Mouse (Mus musculus) liver, postnatal 0 days (tissue): ENCODE results near the gene Cwc25. TPM values are rescaled to one million over a fixed set of nuclear protein-coding genes. Genes with fewer than 3 reads are reported as not detected.

ENCODE experiments used
- ATAC-seq: fragments of 200-750 bp; cut with Nextera tagmentation; 2 replicates; pipeline ENCODE4 v1.8.0; 2017; ENCODE audit warnings: mild to moderate bottlenecking, moderate library complexity
- DNase-seq: peaks from one replicate; pipeline ENCODE4 v3.0.0-alpha.2; 2016
- H3K27ac ChIP-seq: fragments of 300-500 bp; sonication (generic); 2 replicates; pipeline ENCODE4 v1.5.1; 2014; ENCODE audit warnings: antibody characterized with exemption, moderate library complexity, mild to moderate bottlenecking, low read depth
- H3K27me3 ChIP-seq: fragments of 300-500 bp; sonication (generic); 2 replicates; pipeline ENCODE4 v1.6.1; 2014; ENCODE audit warnings: low read length, control low read depth, mixed read lengths; ENCODE audit not compliant: insufficient read depth
- H3K36me3 ChIP-seq: fragments of 300-500 bp; sonication (generic); replicated peaks from 2 replicates; pipeline ENCODE4 v1.6.1; 2014; ENCODE audit warnings: mild to moderate bottlenecking, control low read depth, low read length, moderate library complexity, mixed read lengths; ENCODE audit not compliant: insufficient read depth
- H3K4me1 ChIP-seq: fragments of 300-500 bp; sonication (generic); 2 replicates; pipeline ENCODE4 v1.6.1; 2014; ENCODE audit warnings: antibody characterized with exemption, mild to moderate bottlenecking, control low read depth; ENCODE audit not compliant: insufficient read depth
- H3K4me2 ChIP-seq: fragments of 300-500 bp; sonication (generic); 2 replicates; pipeline ENCODE4 v1.6.1; 2014; ENCODE audit warnings: low read depth, mild to moderate bottlenecking, low read length, moderate library complexity, mixed read lengths
- H3K4me3 ChIP-seq: fragments of 300-500 bp; sonication (generic); 2 replicates; pipeline ENCODE4 v1.5.1; 2014; ENCODE audit warnings: low read depth, low read length
- H3K9ac ChIP-seq: fragments of 300-500 bp; sonication (generic); replicated peaks from 2 replicates; pipeline ENCODE4 v1.6.1; 2014; ENCODE audit warnings: mild to moderate bottlenecking, moderate library complexity
- H3K9me3 ChIP-seq: fragments of 300-500 bp; sonication (generic); 2 replicates; pipeline ENCODE4 v1.6.1; 2016; ENCODE audit warnings: mild to moderate bottlenecking, control low read depth, low read length, mixed read lengths
- CTCF ChIP-seq: sonication (generic); IDR thresholded peaks from 2 replicates; pipeline ENCODE4 v1.5.1; 2016; ENCODE audit warnings: antibody characterized with exemption, low read depth
- EP300 ChIP-seq: IDR thresholded peaks from 2 replicates; pipeline ENCODE4 v1.6.1; 2016; ENCODE audit warnings: antibody characterized with exemption, low read depth, mild to moderate bottlenecking
- WGBS: fragments of 180-500 bp; shearing (Covaris S2); extraction: QIAGEN DNeasy Blood & Tissue Kit; methylation state at CpG from one replicate; pipeline ENCODE4 v1.1.7; 2014; ENCODE audit not compliant: insufficient replicate concordance; 5-methylcytosine and 5-hydroxymethylcytosine counted together
- microRNA-seq: library from miRNA; unstranded; fragments of <30 nt; microRNA quantifications from one replicate; pipeline ENCODE4, GENCODE M21; 2016
- polyA plus RNA-seq: library from polyadenylated mRNA; unstranded; fragments of >200 nt; fragmentation: Nextera tagmentation; extraction: Ambion mirVana; gene quantifications from 2 replicates; pipeline ENCODE4 v1.2.1, GENCODE M21; 2015

Cwc25 gene
- polyA plus RNA-seq, 1 experiment from 2014 or later, result 5.8 TPM

DNA sequence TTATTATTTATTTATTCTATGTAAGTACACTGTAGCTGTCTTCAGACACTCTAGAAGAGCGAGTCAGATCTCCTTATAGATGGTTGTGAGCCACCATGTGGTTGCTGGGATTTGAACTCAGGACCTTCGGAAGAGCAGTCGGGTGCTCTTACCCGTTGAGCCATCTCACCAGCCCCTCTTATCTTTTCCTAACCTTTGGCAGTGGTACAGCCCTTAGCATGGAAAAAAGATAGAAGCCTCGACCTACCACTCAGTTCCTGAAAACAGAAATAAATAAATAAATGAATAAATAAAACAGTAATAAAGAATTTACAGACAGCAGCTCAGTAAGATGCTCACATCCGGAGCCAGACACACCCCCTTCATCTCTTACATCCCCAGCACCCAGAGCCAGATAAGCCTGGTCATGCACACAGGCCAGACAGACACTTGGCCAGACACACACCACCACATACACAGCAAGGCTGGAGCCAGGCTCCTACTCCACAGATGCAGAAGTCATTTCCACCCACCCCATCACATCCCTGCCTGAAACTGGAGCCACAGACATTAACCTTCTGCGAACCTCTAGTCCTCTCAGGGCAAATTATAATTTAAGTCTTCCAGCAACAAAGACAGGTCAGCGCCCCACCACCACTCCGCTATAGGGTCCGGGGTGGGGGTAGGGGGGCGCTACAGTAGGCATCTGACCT, 69.0 kb downstream of the Cwc25 start:
- Histone ChIP-seq H3K4me3 (no peak overlapping the region), H3K36me3 (no peaks in the 10 kb centered on the region), H3K27me3 (peaks cover 38% of the 10 kb centered on the region), H3K27ac (no peak overlapping the region), H3K9me3 (no peaks in the 10 kb centered on the region), H3K4me1 (peaks cover 37% of the 10 kb centered on the region), H3K4me2 (peak overlapping the region; percentile 91), H3K9ac (no peak overlapping the region)
- no peak for TF ChIP-seq CTCF
- no peak for ATAC-seq
- no peak for DNase-seq
- WGBS, result 61% methylated on average over 11 of the region's 11 CpGs

DNA sequence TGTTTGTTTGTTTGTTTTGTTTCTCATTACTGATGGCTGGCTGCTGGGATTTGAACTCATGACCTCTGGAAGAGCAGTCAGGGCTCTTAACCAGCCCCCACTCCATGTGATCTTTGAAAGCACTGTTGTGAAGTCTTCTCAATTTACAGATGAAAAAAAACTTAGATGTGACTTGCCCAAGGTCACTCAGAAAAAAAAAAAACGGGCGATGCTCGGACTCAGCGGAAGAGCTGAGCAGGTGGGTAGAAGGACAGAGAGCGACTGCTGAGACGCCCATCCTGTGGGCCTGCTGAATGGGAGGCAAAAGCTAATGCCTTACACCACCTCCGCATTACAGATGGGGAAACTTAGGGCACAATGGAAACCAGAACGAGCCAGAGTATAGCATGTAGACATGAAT, 69.7 kb downstream of the Cwc25 start:
- H3K27me3 ChIP-seq, result peaks cover 34% of the 10 kb centered on the region
- H3K4me2 ChIP-seq, result no peak overlapping the region
- DNase-seq (no peak), ATAC-seq (no peak)
- H3K27ac ChIP-seq, result no peak overlapping the region
- H3K9me3 ChIP-seq, result no peaks in the 10 kb centered on the region
- H3K4me1 ChIP-seq, result peaks cover 33% of the 10 kb centered on the region
- WGBS, result 75% methylated on average over 8 of the region's 8 CpGs
- H3K4me3 ChIP-seq, result no peak overlapping the region
- H3K9ac ChIP-seq, result no peak overlapping the region
- TF ChIP-seq EP300, result no peak
- 0 out of 2 replicates have a peak, but pooled peaks cover 2% of the 10 kb centered on the region for H3K36me3 ChIP-seq

DNA sequence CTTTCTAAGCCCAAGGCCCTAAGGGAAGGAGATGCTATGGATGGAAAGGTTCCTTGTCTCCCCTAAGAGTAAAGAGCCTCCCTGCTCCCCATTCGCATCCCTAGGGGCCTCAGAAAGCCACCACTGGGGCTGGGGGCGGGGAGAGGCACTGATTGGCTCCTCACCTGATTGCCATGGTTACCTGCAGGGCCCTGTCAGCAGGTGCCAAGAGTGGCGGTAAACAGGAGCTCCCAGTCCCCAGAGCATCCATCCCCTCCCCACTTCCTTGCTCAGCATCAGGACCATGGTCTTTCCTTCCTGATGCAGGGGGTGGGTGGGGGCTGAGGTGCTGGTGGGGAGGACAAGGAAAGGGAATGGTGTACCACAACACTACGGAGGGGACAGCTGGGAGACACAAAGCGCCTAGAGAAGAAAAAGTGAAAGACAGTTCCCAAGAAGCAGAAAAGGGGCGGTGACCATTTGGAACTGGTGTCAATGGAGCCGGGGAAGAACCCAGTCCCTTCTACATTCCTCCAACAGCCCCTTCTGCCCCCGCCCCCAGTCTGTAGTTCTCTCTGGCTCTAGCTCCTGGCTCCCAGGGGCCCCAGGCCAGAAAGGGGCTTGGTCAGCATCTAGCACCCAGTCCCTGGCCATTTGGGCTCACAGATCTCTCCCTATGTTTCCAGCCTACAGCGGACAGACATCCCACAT, 70.5 kb downstream of the Cwc25 start:
- Histone ChIP-seq H3K4me2 (no peak overlapping the region), H3K36me3 (peaks cover 9% of the 10 kb centered on the region), H3K4me3 (no peak overlapping the region), H3K9ac (no peak overlapping the region), H3K27ac (peak overlapping the region; percentile 44; the same call in 1 of the 2 replicates), H3K9me3 (no peaks in the 10 kb centered on the region), H3K4me1 (peaks cover 26% of the 10 kb centered on the region), H3K27me3 (peaks cover 26% of the 10 kb centered on the region)
- WGBS, result 75% methylated on average over 9 of the region's 9 CpGs
- TF ChIP-seq CTCF, result no peak
- no peak for TF ChIP-seq EP300
- DNase-seq, result no peak
- ATAC-seq, result no peak

Small RNA genes lying within 50 kb of the gene (microRNA-seq; reads per million reads assigned to microRNA genes)
- not detected for gene Mir8102

Other genes starting within 250 kb of the Cwc25 start
- 0.02 and 0.05 TPM in 2 replicates for gene Srcin1, start 190.4 kb downstream of the Cwc25 start, polyA plus RNA-seq
- 1.1 and 1.6 TPM in 2 replicates for gene Epop, start 136.9 kb downstream of the Cwc25 start, polyA plus RNA-seq
- 0.32 and 0.38 TPM in 2 replicates for gene Mllt6, start 103.1 kb downstream of the Cwc25 start, polyA plus RNA-seq
- 54.6 and 63.7 TPM in 2 replicates for gene Cisd3, start 80.7 kb downstream of the Cwc25 start, polyA plus RNA-seq
- gene Pcgf2, start 66.1 kb downstream of the Cwc25 start, polyA plus RNA-seq, result 1.9 TPM in 2 replicates
- 244 and 267 TPM in 2 replicates for gene Psmb3, start 63.2 kb downstream of the Cwc25 start, polyA plus RNA-seq
- gene Pip4k2b, start 21.9 kb downstream of the Cwc25 start, polyA plus RNA-seq, result 0.53 and 0.59 TPM in 2 replicates
- not detected in 2 replicates for gene 1700001P01Rik, start 9.4 kb upstream of the Cwc25 start, polyA plus RNA-seq
- gene Rpl23, start 15.9 kb upstream of the Cwc25 start, polyA plus RNA-seq, result 409 and 433 TPM in 2 replicates
- 30.0 and 32.2 TPM in 2 replicates for gene Lasp1, start 32.4 kb upstream of the Cwc25 start, polyA plus RNA-seq
- gene B230217C12Rik, start 74.2 kb upstream of the Cwc25 start, polyA plus RNA-seq, result 0.25 and 0.28 TPM in 2 replicates
- 0.26 and 0.27 TPM in 2 replicates for gene Fbxo47, start 117.6 kb upstream of the Cwc25 start, polyA plus RNA-seq
- 0.75 TPM in 2 replicates for gene Plxdc1, start 219.9 kb upstream of the Cwc25 start, polyA plus RNA-seq
- gene Arl5c, start 229.6 kb upstream of the Cwc25 start, polyA plus RNA-seq, result 9.9 and 10.0 TPM in 2 replicates